Mouse (Mus musculus) stomach, postnatal 0 days (tissue): Measurements from ENCODE around the gene Ubp1. TPM values are rescaled to one million over a fixed set of nuclear protein-coding genes. Genes with fewer than 3 reads are reported as not detected.
A peak's percentile ranks its signal among the peaks of the same experiment; 100 is the strongest.

ENCODE experiments used
- ATAC-seq: fragments of 200-750 bp; cut with Nextera tagmentation; 2 replicates; pipeline ENCODE4 v1.8.0; 2017; ENCODE audit not compliant: low FRiP score, low TSS enrichment
- DNase-seq: peaks from one replicate; pipeline ENCODE4 v3.0.0-alpha.2; 2016; ENCODE audit warnings: low spot score
- H3K27ac ChIP-seq: fragments of 300-500 bp; sonication (generic); replicated peaks from 2 replicates; pipeline ENCODE4 v1.5.1; 2014; ENCODE audit warnings: mild to moderate bottlenecking, control low read depth
- H3K27me3 ChIP-seq: fragments of 300-500 bp; sonication (generic); 2 replicates; pipeline ENCODE4 v1.6.1; 2014; ENCODE audit warnings: low read length; ENCODE audit not compliant: control insufficient read depth, insufficient read depth
- H3K36me3 ChIP-seq: fragments of 300-500 bp; sonication (generic); 2 replicates; pipeline ENCODE4 v1.6.1; 2014; ENCODE audit warnings: low read length, mixed read lengths; ENCODE audit not compliant: control insufficient read depth, insufficient read depth
- H3K4me1 ChIP-seq: fragments of 300-500 bp; sonication (generic); replicated peaks from 2 replicates; pipeline ENCODE4 v1.6.1; 2014; ENCODE audit warnings: antibody characterized with exemption; ENCODE audit not compliant: control insufficient read depth, insufficient read depth
- H3K4me2 ChIP-seq: fragments of 300-500 bp; sonication (generic); replicated peaks from 2 replicates; pipeline ENCODE4 v1.6.1; 2014; ENCODE audit warnings: low read depth, mild to moderate bottlenecking, control low read depth, moderate library complexity
- H3K4me3 ChIP-seq: fragments of 300-500 bp; sonication (generic); 2 replicates; pipeline ENCODE4 v1.5.1; 2014; ENCODE audit warnings: low read depth, low read length, control low read depth
- H3K9ac ChIP-seq: fragments of 300-500 bp; sonication (generic); 2 replicates; pipeline ENCODE4 v1.6.1; 2014; ENCODE audit warnings: mild to moderate bottlenecking, low read length, control low read depth, mixed read lengths
- H3K9me3 ChIP-seq: fragments of 300-500 bp; sonication (generic); 2 replicates; pipeline ENCODE4 v1.6.1; 2016; ENCODE audit warnings: low read length; ENCODE audit not compliant: control insufficient read depth
- CTCF ChIP-seq: IDR thresholded peaks from 2 replicates; pipeline ENCODE4 v1.5.1; 2016; ENCODE audit warnings: antibody characterized with exemption, low read depth, mild to moderate bottlenecking, moderate library complexity
- EP300 ChIP-seq: optimal IDR thresholded peaks from 2 replicates; pipeline ENCODE3; 2016; ENCODE audit warnings: antibody characterized with exemption
- WGBS: fragments of 180-500 bp; shearing (Covaris S2); extraction: QIAGEN DNeasy Blood & Tissue Kit; methylation state at CpG from one replicate; pipeline ENCODE4 v1.1.7; 2014; 5-methylcytosine and 5-hydroxymethylcytosine counted together
- polyA plus RNA-seq: library from polyadenylated mRNA; unstranded; fragments of >200 nt; fragmentation: Nextera tagmentation; extraction: Ambion mirVana; gene quantifications from 2 replicates; pipeline ENCODE4 v1.2.1, GENCODE M21; 2015

Gene Ubp1
- polyA plus RNA-seq, 1 experiment from 2014 or later, result 14.4 TPM

DNA sequence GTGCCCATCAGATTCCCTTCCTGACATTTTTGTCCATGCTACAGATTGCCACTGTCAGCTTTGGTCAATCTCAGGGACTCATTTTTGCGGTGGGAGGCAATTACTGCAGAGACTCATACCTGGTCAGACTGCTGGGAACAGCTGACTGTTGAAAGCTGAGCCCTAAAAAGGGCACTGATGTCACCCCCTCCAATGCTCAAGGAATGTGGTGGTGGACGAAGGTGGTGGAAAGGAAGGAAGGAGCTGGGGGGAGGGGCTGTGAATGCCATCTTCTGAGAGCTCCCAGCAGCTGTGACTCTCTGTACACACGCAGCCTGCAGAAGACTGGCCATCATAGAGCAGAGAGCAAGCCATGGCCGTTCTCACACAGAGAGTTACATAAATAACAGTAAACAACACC, 91.4 kb downstream of the Ubp1 start:
- no peak overlapping the region for H3K4me3 ChIP-seq
- 38% methylated on average over 4 of the region's 4 CpGs for WGBS

GRCm38 (mm10) chr9:114025182-114025581, 94.4 kb downstream of the Ubp1 start:
- TF ChIP-seq EP300, result no peak

More for the DNA sequence above, 91.4 kb downstream of the Ubp1 start:
- 0 out of 2 replicates have a peak, but pooled peaks cover 4% of the 10 kb centered on the region for H3K4me1 ChIP-seq
- H3K4me2 ChIP-seq, result no peak overlapping the region
- TF ChIP-seq EP300, result no peak
- no peak for TF ChIP-seq CTCF
- DNase-seq (no peak), ATAC-seq (no peak)
- no peaks in the 10 kb centered on the region for H3K36me3 ChIP-seq
- H3K9me3 ChIP-seq, result no peaks in the 10 kb centered on the region
- H3K27ac ChIP-seq, result no peak overlapping the region
- no peaks in the 10 kb centered on the region for H3K27me3 ChIP-seq
- H3K9ac ChIP-seq, result no peak overlapping the region

GRCm38 (mm10) chr9:114025846-114026245, 95.1 kb downstream of the Ubp1 start:
- H3K9me3 ChIP-seq, result no peaks in the 10 kb centered on the region
- no peak for DNase-seq
- no peak overlapping the region for H3K9ac ChIP-seq
- no peaks in the 10 kb centered on the region for H3K36me3 ChIP-seq
- H3K4me3 ChIP-seq, result peak overlapping the region; percentile 50
- ATAC-seq, result no peak
- no peaks in the 10 kb centered on the region for H3K27me3 ChIP-seq
- H3K4me2 ChIP-seq, result peak overlapping the region; percentile 89
- no peak overlapping the region for H3K27ac ChIP-seq
- 16% methylated on average over 8 of the region's 8 CpGs for WGBS
- TF ChIP-seq EP300, result no peak
- TF ChIP-seq CTCF, result no peak
- H3K4me1 ChIP-seq, result 0 out of 2 replicates have a peak, but pooled peaks cover 4% of the 10 kb centered on the region

More at GRCm38 (mm10) chr9:114025182-114025581, 94.4 kb downstream of the Ubp1 start:
- 0 out of 2 replicates have a peak, but pooled peaks cover 4% of the 10 kb centered on the region for H3K4me1 ChIP-seq
- WGBS, result 34% methylated on average over 9 of the region's 9 CpGs
- no peak overlapping the region for H3K4me3 ChIP-seq
- H3K36me3 ChIP-seq, result no peaks in the 10 kb centered on the region
- H3K27ac ChIP-seq, result no peak overlapping the region
- DNase-seq, result no peak
- no peak overlapping the region for H3K9ac ChIP-seq
- no peak for ATAC-seq
- H3K27me3 ChIP-seq, result no peaks in the 10 kb centered on the region
- no peak overlapping the region for H3K4me2 ChIP-seq
- no peaks in the 10 kb centered on the region for H3K9me3 ChIP-seq

GRCm38 (mm10) chr9:114026261-114026934, 95.7 kb downstream of the Ubp1 start:
- H3K27me3 ChIP-seq, result no peaks in the 10 kb centered on the region
- H3K9ac ChIP-seq, result peak overlapping the region; percentile 53
- 0 out of 2 replicates have a peak, but pooled peaks cover 4% of the 10 kb centered on the region for H3K4me1 ChIP-seq
- ATAC-seq (peak; percentile 85), DNase-seq (peak; percentile 80)
- H3K4me3 ChIP-seq, result peak overlapping the region; percentile 50
- no peak overlapping the region for H3K27ac ChIP-seq
- no peak for TF ChIP-seq EP300
- TF ChIP-seq CTCF, result no peak; the same call in 1 of the 2 replicates
- H3K4me2 ChIP-seq, result peak overlapping the region; percentile 89
- WGBS, result under 1% methylated on average over 44 of the region's 52 CpGs
- H3K36me3 ChIP-seq, result no peaks in the 10 kb centered on the region
- no peaks in the 10 kb centered on the region for H3K9me3 ChIP-seq

Other genes starting within 250 kb of the Ubp1 start
- gene Pdcd6ip, start 222.7 kb upstream of the Ubp1 start, polyA plus RNA-seq, result 69.4 and 70.8 TPM in 2 replicates
- 8.4 and 8.6 TPM in 2 replicates for gene Clasp2, start 189.5 kb upstream of the Ubp1 start, polyA plus RNA-seq
- 0.90 and 1.5 TPM in 2 replicates for gene Fbxl2, start 115.3 kb downstream of the Ubp1 start, polyA plus RNA-seq
- 0.23 and 0.29 TPM in 2 replicates for gene Susd5, start 126.2 kb downstream of the Ubp1 start, polyA plus RNA-seq